Mouse (Mus musculus): ENCODE results near the gene Gm42417. TPM values are rescaled to one million over a fixed set of nuclear protein-coding genes. Genes with fewer than 3 reads are reported as not detected.

Gene Gm42417
- polyA plus RNA-seq, 1 experiment, result 0.24 TPM

DNA sequence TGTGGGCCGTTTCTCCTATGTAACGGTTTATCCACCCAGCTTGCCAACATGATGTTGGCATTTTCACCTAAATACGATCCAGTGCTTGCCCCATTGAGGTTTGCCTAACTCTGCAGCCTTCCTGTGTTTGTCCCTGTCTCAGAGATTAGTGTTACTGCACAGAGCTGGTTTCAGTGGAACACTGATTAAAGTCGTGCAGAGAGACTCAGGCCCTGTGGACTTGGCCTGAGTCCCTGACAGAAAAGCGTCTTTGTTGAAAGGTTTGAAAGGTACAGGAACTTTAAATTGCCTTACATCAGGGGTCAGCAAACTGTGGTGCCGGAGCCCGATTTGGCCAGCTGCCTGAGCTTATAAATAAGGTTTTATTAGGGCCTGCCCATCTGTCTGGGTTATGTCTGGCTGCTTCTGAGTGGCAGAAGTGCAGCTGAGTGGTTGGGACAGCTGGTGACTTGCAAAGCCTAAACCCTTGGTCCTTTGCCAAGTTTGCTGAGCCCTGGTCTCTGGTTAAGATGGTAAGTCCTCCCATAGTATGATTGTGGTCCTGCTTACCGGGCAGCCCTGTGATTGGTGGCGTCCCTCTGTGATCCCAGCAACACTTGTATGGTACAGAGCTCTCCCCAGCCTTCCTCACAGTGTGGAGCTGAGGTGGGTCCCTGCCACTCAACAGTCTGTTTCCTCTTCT, 15.8 kb downstream of the Gm42417 start:
- TF ChIP-seq GATA1 (IDR thresholded peaks at IDR 0.05; ENCODE audit: low read length), result no peak

DNA sequence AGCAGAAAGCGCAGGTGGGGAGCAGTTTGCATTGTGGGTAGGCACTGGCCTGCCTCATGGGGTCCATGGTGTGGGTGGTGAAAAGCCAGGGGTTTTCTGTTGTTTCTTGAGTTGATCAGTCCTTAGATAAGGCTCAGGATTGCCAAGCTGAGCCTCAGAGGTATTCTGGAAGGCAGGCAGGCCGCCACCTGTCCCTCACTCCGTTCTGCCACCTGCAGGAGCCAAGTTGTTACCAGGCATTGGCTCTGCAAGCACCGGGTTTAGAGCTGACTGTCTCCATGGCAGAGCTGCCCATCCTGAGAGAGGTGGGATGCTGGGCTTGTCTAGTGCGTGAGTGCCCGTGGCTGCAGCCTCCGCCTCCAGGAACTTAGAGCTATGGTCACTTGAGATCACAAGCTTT, 17.0 kb downstream of the Gm42417 start:
- TF ChIP-seq GATA1 (IDR thresholded peaks at IDR 0.05; ENCODE audit: low read length), result no peak

DNA sequence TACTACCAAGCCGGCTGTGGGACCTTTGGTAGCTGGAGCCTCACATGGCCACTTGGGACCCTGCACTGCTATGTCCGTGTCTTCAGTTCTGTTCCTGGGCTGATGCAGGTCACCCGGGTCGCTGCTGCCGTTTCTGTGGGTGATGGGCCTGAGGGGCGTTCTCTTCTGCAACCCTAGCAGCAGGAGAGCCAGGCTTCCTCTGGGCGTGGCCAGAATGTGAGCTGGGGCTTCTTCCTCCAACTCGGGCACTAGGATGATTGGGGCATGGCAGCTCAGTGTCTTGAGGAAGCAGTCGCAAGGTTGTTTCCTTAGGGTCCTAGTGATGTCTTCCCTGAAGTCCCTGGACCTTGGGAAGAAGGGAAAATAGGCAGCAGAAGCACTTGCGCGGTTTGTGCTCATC, 19.6 kb downstream of the Gm42417 start:
- TF ChIP-seq GATA1 (IDR thresholded peaks at IDR 0.05; ENCODE audit: low read length), result no peak

DNA sequence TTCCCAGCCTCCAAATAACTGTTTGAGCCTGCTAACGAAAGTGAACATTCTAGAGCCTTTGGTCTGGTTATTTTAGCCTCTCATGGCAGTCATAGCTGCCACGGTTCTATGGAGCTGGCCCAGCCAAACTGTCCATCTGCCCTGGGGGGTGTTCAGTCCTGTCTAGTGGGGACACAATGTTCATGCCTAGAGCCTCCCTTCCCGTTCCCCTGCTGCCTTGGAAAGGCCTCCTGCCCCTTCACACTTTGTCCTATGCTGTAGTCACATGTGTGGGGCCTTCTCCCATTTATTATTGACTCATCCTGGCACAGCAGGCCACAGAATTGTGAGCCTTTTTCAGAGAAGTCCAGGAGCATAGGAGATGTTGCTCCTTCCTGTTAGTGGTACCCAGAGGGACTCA, 21.0 kb downstream of the Gm42417 start:
- TF ChIP-seq GATA1 (IDR thresholded peaks at IDR 0.05; ENCODE audit: low read length), result no peak

DNA sequence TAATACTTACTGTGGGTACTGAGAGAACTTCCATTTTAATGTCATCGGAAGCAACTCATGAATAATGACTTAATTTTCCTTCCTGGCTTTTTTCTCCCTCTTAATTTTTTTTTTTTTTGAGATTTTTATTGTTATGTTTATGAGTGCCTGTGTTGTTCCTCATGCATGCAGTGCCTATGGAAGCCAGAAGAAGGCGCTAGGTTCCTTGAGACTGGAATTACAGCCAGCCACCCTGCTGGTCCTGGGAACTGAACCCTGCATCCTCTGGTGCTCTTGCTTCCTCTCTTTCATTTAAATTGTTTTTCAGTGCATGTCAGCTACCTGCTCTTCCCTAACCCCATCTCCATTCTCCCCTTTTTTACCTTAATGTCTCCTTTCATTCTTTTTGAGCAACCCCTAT, 25.5 kb downstream of the Gm42417 start:
- TF ChIP-seq GATA1 (IDR thresholded peaks at IDR 0.05; ENCODE audit: low read length), result no peak

DNA sequence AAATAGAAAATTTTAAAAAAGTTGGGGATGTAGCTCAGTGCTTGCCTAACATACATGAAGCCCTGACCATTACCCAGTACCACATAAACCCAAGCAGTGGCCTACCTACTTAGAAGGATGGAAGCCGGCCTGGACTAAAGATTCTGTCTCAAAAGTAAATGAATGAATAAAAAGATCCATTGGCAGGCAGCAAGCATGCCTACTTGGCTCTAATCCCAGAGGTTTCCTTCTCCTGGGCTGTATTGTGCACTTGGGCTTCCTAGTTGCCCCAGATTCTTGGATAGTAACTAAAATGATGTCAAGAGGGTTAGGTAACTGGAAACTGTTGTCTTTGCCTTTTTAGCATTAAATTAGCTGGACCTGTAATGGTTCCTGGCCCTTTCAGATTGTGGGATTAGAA, 25.9 kb downstream of the Gm42417 start:
- no peak for TF ChIP-seq GATA1 (IDR thresholded peaks at IDR 0.05; ENCODE audit: low read length)

DNA sequence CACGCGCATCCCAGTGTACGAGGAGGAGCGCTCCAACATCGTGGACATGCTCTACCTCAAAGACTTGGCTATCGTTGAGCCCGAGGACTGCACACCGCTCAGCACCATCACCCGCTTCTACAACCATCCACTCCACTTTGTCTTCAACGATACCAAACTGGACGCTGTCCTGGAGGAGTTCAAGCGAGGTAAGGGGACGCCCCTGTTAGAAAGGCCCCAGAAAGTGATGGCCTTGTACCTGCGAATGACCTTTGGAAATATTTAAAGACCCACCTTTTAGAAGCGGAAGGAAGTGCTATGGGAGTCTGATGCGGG, 26.3 kb downstream of the Gm42417 start:
- no peak for TF ChIP-seq GATA1 (IDR thresholded peaks at IDR 0.05; ENCODE audit: low read length)

DNA sequence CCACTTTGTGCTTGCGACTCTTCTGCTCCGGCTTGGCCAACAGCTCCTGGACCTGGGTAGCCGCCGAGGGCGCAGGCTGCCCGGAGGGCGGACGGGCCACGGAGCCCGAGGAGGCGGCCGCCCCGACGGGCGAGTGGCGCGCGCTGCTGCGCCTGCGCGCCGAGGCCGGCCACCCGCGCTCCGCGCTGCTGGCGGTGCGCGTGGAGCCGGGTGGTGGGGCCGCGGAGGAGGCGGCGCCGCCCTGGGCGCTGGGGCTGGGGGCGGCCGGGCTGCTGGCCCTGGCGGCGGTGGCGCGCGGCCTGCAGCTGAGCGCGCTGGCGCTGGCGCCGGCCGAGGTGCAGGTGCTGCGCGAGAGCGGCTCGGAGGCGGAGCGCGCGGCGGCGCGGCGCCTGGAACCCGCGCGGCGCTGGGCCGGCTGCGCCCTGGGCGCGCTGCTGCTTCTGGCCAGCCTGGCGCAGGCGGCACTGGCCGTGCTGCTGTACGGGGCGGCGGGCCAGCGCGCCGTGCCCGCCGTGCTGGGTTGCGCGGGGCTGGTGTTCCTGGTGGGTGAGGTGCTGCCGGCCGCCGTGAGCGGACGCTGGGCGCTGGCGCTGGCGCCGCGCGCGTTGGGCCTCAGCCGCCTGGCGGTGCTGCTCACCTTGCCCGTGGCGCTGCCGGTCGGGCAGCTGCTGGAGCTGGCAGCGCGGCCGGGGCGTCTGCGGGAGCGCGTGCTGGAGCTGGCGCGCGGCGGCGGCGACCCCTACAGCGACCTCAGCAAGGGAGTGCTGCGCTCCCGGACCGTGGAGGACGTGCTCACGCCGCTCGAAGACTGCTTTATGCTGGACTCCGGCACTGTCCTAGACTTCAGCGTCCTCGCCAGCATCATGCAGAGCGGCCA, 26.9 kb downstream of the Gm42417 start:
- no peak for TF ChIP-seq GATA1 (IDR thresholded peaks at IDR 0.05; ENCODE audit: low read length)

DNA sequence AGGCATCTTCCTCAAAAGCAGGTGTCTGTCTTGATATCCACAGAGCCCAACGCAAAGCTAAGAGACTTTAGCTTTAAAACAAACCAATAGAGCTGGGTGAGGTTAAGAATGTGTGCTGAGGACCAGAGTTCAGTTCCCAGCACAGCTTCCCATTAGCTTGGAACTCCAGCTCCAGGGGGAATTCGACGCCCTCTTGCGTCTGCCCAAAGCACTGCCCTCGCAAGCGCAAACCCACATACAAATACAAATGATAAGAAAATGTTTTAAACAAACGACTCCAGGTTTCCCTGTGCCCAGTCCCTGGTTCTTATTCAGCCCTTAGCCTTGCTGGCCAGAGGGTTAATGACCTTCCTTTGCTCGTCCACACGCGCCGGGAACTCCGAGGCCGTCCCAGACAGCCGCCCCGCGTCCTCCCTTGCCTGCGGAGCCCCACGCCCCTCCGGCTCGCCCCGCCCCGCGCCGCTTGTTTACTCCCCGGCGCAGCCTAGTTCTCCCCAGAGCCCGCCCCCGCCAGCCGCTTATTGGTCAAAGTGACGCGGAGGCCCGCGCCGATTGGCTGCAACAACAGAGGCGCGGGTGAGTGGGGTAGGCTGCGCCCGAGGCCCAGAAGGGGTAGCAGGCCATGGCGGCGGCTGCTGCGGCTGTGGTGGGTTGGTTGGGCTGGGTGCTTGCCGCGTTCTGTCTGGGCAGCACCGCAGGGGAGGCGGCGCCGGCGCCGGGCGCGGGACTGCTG, 27.8 kb downstream of the Gm42417 start, which contains the start of gene Cnnm3:
TSS of gene Cnnm3 (plus strand) at position 579 of the 733 bp plus-strand sequence.
- no peak for TF ChIP-seq GATA1 (IDR thresholded peaks at IDR 0.05; ENCODE audit: low read length)

DNA sequence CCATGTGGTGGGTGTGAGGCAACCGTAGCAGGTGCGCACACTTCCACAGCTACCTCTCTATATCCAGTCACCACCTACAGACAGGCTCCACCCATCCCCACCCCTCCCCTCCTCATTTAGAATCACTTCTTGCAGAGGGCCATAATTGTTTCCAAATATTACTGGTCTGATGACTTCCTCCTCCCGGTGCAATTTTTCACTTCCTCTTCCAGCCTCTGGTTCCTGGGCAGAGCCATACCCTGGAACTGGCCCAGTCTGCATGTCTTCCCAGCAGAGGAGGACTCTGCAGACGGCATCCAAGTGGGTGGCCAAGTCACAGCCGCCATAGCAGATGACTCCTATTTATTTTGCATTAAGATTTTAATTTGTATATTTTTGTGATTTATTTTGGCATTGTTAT, 31.0 kb downstream of the Gm42417 start:
- TF ChIP-seq GATA1 (IDR thresholded peaks at IDR 0.05; ENCODE audit: low read length), result no peak

DNA sequence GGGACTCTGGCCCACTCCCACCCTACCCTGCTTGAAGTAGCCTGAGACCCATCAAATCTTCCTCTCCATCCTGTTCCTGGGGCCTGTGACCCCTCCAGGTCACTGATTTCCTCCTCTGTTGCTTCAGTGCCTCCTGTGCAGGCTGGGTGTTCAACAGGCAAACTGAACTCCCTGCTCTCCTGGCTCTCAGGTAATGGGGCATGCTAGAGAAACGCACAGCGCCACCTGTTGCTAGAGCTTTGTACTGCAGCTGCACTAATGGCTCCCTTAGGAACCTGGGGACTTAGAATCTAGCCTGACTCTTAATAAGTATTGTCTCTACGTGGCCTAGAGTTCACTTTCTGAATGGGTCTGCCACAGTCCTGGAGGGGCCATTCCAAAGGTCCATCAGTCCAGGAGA, 38.0 kb downstream of the Gm42417 start:
- no peak for TF ChIP-seq GATA1 (IDR thresholded peaks at IDR 0.05; ENCODE audit: low read length)

DNA sequence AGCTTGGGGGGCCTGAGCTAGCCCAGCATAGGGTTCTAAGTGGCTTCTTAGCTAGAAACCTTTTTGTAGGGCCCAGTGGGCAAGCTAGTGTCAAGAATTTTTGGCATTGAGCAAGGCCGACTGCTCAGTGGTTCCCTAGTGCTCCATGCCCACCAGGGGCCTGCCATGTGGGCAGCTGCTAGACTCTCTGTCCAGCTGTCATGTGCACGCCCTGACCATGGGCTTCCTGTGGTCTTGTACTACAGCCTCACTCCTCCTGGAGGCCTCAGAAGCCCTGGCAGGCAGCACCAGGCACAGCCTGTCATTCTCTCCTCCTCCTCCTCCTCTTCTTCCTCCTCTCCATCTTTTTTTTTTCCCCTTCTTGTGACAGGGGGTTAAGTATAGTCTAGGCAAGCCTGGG, 41.9 kb downstream of the Gm42417 start:
- no peak for TF ChIP-seq GATA1 (IDR thresholded peaks at IDR 0.05; ENCODE audit: low read length)

DNA sequence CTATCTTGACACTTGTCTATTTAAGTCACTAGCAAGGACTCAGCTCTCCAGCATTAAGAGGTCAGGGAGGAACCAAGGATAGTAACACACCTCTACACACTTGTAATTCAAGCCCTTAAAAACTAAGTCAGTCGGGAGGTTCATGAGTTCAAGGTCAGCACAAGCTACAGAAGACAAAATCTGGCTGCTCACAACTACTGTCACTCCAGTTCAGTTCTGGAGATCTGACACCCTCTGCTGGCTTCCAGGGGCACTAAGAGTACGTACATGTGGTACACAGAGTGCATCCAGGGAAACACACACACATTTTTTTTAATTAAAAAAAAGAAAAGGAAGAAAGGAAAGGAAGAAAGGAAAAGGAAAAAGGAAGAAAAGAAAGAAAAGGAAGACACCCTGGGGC, 42.5 kb downstream of the Gm42417 start:
- TF ChIP-seq GATA1 (IDR thresholded peaks at IDR 0.05; ENCODE audit: low read length), result no peak

DNA sequence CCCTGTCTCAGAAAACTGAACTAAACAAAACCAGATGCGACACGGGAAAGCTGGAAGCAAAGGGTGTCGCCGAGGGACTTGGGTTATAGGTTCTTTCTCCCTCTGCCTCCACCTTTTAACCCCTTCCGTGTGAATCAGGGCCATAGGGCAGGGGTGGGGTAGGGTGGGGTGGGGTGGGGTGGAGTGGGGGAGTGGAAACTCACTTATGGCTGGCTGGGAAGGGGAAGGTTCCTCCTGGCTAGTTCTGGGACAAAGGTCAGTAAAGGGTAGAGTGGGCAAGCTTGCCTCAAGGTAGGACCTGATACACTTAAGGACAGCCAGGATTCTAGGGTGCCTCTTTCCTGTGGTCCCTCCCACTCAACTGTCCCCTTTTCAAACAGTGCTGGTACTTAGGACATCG, 45.9 kb downstream of the Gm42417 start:
- TF ChIP-seq GATA1 (IDR thresholded peaks at IDR 0.05; ENCODE audit: low read length), result no peak

DNA sequence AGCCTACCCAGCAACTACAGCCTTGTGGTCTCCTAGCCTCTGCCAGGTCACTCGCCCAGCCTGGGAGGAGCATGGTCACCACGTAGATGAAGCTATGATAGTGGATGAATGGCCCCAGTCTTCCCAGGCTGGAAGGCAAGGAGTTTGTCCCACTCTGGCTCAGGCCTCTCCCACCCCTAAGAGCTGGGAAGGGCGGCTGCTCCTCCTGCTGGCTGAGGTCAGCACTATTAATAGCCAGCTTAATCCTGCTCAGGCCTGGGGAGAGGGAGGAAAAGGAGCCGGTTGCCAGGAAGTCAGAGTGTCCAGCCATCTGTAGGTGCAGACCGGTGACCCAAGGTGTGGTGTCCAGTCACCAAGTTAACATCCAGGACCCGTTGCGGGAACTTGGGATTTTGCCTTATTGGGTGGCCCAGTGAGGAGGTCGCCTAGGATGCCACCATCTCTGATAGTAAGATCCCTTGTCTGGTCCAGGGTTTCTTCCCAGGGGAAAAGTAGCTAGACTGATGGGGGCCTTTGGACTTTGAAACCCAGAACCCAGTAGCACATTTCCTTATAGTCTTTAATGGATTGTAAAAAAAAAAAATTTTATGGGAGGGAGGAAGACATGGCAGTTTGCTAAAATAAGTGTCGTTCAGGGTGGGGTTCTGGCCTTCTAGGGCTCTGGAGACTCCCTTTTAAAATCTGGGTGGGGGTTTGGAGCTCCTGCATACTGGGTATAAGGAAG, 46.7 kb downstream of the Gm42417 start:
- TF ChIP-seq GATA1 (IDR thresholded peaks at IDR 0.05; ENCODE audit: low read length), result no peak

DNA sequence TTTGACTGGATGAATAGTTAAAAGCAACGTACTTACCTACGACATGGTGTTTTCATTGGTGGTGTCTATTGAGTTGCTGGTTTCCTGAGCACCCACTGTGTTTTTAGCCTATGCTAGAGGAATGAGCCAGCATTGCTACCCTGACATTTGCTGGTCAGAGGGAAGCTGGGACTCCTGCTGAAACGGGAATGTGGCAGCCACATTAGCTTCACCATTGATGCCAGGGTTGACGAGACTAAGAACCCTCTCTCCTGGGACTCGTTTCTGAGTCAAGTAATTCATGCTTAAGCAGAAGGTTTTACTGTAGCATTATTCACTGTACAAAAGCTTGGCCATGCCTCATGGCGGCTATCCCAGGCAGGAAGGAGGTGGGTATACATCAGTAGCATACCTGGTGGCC, 49.6 kb downstream of the Gm42417 start:
- TF ChIP-seq GATA1 (IDR thresholded peaks at IDR 0.05; ENCODE audit: low read length), result no peak

Measured in G1E-ER4 (cell line).